Mouse (Mus musculus): ENCODE measurements around the gene Igf1r.
A peak's percentile ranks its signal among the peaks of the same experiment; 100 is the strongest.

Igf1r gene

GRCm38 (mm10) chr7:68080122-68080845 lies 127.7 kb downstream of the Igf1r start:
- peak; percentile 38 for DNase-seq (ENCODE audit: low spot score)

DNA sequence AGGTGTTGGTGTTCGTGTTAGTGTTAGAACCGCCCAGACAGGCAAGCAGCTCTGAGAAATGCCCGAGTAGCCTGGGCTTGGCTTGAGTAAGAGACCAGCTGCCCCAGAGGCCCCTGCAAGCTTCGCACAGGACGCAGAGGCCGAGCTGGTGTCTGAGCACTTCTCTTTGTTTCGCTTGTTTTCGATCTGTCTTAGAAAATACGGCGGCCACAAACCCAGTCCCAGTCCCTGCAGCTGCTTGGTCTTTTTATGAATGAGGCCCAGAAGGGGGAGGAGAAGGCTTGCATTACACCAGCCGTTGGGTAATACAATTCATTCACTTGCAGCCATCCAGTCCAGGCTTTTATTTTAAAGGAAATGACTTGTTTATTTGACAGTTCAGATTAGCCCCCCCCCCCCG lies 132.7 kb downstream of the Igf1r start:
- peak; percentile 48 for DNase-seq (ENCODE audit: low spot score)

- no peak for DNase-seq (ENCODE audit: low spot score)
Measured at GRCm38 (mm10) chr7:68085870-68086341, 133.3 kb downstream of the Igf1r start.

DNA sequence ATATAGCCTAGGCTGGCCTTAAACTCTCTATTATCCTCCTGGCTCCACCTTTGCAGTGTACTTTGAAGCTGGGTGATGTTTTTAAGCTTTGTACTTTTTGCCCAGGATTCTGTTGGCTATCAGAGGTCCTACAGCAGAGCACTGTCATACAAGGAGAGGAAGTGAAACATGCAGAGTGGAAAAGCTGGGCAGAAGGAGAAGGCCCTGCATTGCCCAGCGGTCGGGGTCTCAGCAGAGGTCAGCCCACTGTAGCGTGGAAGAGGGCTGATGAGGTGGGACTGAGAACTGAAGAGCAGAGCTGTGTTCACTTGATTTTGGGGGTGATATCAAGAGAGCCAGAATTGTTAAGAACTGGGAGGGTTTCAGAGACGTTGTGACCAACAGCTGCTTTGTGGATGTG lies 134.9 kb downstream of the Igf1r start:
- no peak for DNase-seq (ENCODE audit: low spot score)

GRCm38 (mm10) chr7:68088825-68089224 lies 136.2 kb downstream of the Igf1r start:
- DNase-seq (ENCODE audit: low spot score): no peak

DNA sequence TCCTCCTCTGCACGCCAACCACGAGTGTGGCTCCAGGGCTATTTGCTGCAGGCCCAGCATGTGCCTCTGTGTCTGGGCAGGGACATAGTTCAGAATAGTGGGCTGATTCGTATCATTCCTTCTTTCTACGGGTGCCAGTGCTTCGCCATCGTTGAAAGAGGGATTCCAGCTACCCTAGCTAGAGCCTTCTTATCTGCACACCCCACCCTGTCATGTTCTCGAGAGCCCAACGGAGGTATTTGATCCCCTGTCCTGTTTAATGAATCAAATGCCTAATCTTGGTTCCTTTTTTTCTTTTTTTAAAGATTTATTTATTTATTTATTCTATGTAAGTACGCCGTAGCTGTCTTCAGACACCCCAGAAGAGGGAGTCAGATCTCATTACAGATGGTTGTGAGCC lies 137.1 kb downstream of the Igf1r start:
- no peak for DNase-seq (ENCODE audit: low spot score)

DNA sequence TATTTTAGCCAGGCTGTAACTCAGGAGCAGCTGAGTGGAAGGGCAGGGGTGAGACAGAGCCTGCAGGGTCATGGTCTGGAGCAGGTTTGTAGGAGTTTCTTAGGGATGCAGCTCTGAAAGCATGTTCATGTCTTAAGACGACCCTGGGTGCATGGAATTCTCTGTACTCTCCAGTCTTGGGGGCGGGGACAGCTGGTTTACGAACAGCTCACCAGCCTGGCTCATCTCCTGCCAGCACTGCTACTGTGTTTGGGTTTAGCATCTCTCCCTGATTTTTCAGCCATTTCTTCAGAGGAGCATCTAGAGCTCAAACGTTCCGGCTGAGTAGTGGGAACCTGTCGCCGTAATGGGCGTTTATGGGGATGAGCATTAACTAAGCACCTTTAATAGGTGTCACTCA lies 137.9 kb downstream of the Igf1r start:
- DNase-seq (ENCODE audit: low spot score): no peak

- no peak for DNase-seq (ENCODE audit: low spot score)
Measured at GRCm38 (mm10) chr7:68092304-68092978, 139.8 kb downstream of the Igf1r start.

DNA sequence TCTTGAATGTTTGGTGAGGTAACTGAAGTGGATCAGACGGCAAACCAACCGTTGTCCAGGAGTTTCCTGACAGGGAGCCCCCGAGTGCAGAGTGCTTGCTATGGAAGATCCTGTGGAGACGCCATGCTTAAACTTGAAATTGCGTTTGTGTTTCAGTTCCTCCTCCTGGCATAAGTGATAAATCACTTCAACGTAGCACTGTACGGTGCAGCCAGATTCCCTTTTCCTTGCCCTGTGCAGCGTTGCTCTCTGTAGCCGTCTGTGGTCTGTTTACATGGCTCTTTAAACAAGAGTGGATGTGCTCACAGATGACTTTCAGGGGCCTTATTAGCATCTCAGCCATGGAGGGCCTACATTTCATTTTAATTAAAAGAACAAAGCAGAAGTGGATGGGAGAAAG lies 141.2 kb downstream of the Igf1r start:
- DNase-seq (ENCODE audit: low spot score): no peak

DNA sequence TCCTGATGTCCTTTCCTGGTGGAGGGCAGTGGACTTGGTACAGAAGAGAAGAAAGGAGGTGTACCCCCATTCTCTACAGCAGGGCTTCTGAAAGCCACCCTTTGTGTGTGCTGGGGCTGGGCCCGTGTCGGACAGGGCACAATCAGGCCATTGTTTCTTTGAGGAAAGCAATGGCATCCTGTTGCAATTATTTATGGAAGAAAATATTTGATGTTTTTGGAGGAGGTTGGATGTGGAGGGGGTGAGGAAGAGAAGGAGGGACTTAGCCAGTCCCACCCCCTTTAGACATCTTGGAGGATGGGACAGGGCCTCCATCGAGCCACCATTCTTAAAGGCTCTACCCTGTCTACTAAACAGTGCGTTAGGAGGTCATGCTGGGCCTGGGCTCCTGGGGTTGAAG lies 142.9 kb downstream of the Igf1r start:
- DNase-seq (ENCODE audit: low spot score): no peak

DNA sequence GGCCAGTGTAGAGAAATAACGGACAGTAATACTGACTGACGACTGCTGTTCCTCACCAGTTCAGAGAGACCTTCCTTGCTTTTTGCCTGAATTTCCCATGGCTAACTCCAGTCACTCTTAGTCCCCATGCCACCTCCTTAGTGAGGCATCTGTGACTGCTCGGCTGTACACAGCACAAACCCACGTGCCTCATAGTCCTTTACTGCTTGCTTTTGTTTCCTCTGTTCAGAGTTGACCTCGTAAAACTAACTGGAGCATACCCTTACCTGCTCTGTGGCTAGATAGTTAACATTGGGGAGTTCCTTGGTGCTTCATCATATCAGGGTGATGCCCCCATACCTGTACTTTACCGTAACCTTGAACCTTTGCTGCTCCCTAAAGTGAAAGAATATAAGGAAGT lies 143.8 kb downstream of the Igf1r start:
- no peak for DNase-seq (ENCODE audit: low spot score)

- DNase-seq (ENCODE audit: low spot score): no peak
Measured at GRCm38 (mm10) chr7:68097081-68097836, 144.6 kb downstream of the Igf1r start.

GRCm38 (mm10) chr7:68098098-68098497 lies 145.5 kb downstream of the Igf1r start:
- DNase-seq (ENCODE audit: low spot score): no peak

DNA sequence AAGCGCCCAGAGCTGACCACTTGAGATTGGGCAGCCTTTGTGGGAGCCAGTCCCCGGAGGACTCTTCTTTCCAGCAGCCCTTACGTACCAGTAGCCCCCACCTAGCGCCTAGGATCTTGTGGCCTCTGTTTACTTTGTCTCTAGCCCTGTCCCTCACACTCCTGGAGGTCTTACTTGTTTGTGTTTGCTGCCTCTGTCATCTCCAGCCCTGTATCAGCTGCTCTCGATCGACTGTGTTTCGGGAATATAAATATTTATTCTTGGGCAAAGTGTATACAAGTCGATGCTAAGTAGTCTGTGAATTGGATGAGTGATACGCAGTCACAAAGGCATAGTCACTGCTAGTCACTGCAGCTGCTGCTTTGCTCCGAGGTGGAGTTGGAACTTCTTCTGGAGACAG lies 147.8 kb downstream of the Igf1r start:
- no peak for DNase-seq (ENCODE audit: low spot score)

DNA sequence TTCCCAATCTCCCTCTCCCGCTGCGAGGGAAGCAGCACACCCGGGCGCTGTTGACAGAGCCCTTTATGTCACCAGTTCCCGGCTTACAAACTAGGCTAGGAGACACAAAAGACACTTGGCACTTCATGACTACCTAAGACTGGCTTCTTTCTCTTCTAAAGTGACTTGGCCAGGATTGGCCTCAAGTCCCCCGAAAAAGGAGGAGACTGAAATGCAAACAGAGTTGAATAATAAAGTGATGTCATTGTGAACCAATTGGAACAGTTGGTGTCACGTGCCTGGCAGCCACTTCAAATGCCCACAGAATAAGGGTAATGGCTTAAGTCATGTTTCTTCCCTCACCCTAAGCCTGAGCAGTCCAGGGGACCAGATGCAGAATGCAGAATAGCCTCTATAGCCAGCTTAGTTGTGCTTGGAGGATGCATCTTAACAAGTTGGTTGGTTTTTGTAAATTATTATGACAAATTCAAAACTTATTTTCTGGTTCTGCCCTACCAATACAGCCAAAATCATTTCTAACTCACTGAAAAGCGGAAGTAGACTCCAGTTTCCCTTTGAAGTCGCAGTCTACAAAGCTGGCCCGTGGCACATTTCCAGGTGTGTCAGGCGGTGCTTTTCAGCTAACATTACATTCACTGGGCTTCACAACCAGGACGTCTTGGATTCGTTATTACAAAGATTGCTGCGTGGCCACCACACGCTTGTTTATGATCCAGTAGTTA lies 150.0 kb downstream of the Igf1r start:
- DNase-seq (ENCODE audit: low spot score): no peak

- DNase-seq (ENCODE audit: low spot score): no peak
Measured at GRCm38 (mm10) chr7:68103178-68103530, 150.5 kb downstream of the Igf1r start.

GRCm38 (mm10) chr7:68111532-68111931 lies 158.9 kb downstream of the Igf1r start:
- DNase-seq (ENCODE audit: low spot score): no peak

GRCm38 (mm10) chr7:68112582-68112981 lies 160.0 kb downstream of the Igf1r start:
- no peak for DNase-seq (ENCODE audit: low spot score)

DNA sequence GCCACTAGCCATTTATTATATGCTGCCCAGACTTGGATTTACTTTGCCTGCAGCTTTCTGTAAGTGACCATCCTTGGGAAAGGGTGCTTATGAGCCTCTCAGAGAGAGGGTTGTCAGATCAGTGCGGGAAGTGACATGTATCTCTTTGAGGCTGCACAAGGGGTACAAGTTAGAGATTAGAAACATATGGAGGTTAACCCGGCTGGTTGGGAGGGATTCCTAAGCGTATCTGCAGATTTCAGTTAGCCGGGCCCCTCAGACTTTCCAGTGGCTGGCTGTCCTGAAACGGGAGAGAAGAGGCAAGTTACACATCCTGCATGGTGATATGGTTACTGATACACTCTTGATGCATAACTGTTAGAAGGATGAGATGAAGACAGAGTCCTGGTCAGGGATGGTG lies 161.7 kb downstream of the Igf1r start:
- DNase-seq (ENCODE audit: low spot score): no peak

DNA sequence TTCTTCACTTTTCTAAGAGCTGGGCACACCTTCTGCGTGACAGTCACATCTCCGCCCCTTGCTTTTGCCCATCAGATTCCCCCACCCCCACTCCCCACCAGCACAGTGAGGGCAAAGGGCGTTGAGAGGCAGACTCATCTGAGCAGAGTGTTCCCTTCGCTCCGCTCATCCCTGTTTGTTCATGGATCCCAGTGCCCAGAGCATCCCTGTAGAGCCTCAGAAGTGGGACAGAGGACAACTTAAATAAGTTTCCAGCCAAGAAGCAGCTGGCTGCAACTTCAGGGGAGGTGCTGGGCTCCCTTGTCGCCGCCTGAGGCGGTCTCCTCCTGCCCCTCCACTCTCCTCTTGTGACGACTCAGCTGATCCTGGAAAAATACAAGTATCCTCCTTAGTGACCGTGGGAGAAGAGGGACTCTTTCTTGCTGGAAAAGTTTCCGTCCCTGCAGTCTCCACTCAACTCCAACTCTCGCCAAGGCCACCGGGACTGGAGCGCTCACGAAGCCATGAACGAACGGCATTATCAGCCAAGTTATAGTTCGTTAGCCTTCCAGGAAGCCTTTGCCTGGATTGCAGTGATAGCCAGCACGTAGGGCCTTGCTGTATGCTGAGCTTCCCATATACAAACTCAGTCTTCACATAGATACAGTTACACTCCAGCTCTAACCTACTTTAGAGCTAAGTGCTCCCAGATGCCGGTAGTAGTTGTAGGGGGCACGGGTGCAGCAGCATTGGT lies 162.5 kb downstream of the Igf1r start:
- DNase-seq (ENCODE audit: low spot score): no peak

- DNase-seq (ENCODE audit: low spot score): no peak
Measured at GRCm38 (mm10) chr7:68117567-68117966, 164.9 kb downstream of the Igf1r start.

GRCm38 (mm10) chr7:68117981-68118380 lies 165.4 kb downstream of the Igf1r start:
- no peak for DNase-seq (ENCODE audit: low spot score)
